Mouse (Mus musculus) kidney, embryonic 14.5 days (tissue): ENCODE data around the gene Lage3. TPM values are rescaled to one million over a fixed set of nuclear protein-coding genes. Genes with fewer than 3 reads are reported as not detected.

Experiments used
- ATAC-seq: fragments of 200-750 bp; cut with Nextera tagmentation; 2 replicates; pipeline ENCODE4 v1.8.0; 2017; ENCODE audit warnings: moderate number of reproducible peaks, mild to moderate bottlenecking, moderate TSS enrichment, moderate library complexity; ENCODE audit not compliant: low FRiP score, low TSS enrichment
- H3K27ac ChIP-seq: fragments of 300-500 bp; sonication (generic); 2 replicates; pipeline ENCODE4 v1.5.1; 2014; ENCODE audit warnings: low read depth, mild to moderate bottlenecking, low read length, moderate library complexity, mixed read lengths
- H3K27me3 ChIP-seq: fragments of 300-500 bp; sonication (generic); 2 replicates; pipeline ENCODE4 v1.6.1; 2014; ENCODE audit warnings: mild to moderate bottlenecking, low read length; ENCODE audit not compliant: control insufficient read depth, insufficient read depth
- H3K36me3 ChIP-seq: fragments of 300-500 bp; sonication (generic); 2 replicates; pipeline ENCODE4 v1.6.1; 2014; ENCODE audit warnings: low read length, mixed read lengths; ENCODE audit not compliant: control insufficient read depth, insufficient read depth
- H3K4me1 ChIP-seq: fragments of 300-500 bp; sonication (generic); 2 replicates; pipeline ENCODE4 v1.6.1; 2014; ENCODE audit warnings: low read length, mixed read lengths; ENCODE audit not compliant: control insufficient read depth, insufficient read depth
- H3K4me2 ChIP-seq: fragments of 300-500 bp; sonication (generic); replicated peaks from 2 replicates; pipeline ENCODE4 v1.6.1; 2014; ENCODE audit warnings: low read depth, mild to moderate bottlenecking, low read length
- H3K4me3 ChIP-seq: fragments of 300-500 bp; sonication (generic); 2 replicates; pipeline ENCODE4 v1.5.1; 2014; ENCODE audit warnings: mild to moderate bottlenecking, low read length
- H3K9ac ChIP-seq: fragments of 300-500 bp; sonication (generic); 2 replicates; pipeline ENCODE4 v1.6.1; 2014; ENCODE audit warnings: low read depth, mild to moderate bottlenecking, low read length, moderate library complexity
- H3K9me3 ChIP-seq: fragments of 300-500 bp; sonication (generic); 2 replicates; pipeline ENCODE4 v1.6.1; 2016; ENCODE audit warnings: low read length; ENCODE audit not compliant: control insufficient read depth
- WGBS: fragments of 180-500 bp; shearing (Covaris S2); extraction: QIAGEN DNeasy Blood & Tissue Kit; methylation state at CpG from one replicate; pipeline ENCODE4 v1.1.7; 2014; 5-methylcytosine and 5-hydroxymethylcytosine counted together
- polyA plus RNA-seq: library from polyadenylated mRNA; unstranded; fragments of >200 nt; fragmentation: Nextera tagmentation; extraction: Ambion mirVana; gene quantifications from 2 replicates; pipeline ENCODE4 v1.2.1, GENCODE M21; 2014

The Lage3 gene
- polyA plus RNA-seq = 128 and 153 TPM in 2 replicates

DNA sequence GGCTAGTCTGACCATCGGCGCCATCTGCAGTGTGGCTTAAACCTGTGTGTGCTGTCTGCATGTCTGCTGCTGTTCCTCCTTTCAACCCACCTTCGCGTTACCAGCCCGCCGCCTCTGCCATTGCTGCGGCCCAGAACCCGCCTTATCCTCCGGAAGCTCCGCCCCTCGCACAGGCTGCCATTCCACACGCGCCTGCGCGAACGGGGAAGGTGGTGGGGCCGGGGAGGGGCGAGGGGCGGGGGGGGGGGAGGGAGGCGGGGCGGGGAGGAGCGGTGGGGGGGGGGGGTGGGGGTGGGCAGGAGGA is at the start of gene Lage3:
TSS of gene Lage3 (minus strand) at position 152 of the 304 bp plus-strand sequence.
- H3K4me3 ChIP-seq = peak within 1 kb of the TSS; percentile 46
- ATAC-seq = peak; percentile 86
- H3K27ac ChIP-seq = no peak within 1 kb of the TSS
- WGBS = 24% methylated on average over 9 of the region's 22 CpGs
- no peaks in the 10 kb centered on the region for H3K36me3 ChIP-seq
- H3K9ac ChIP-seq = peak within 1 kb of the TSS; percentile 60
- H3K4me1 ChIP-seq = no peaks in the 10 kb centered on the region
- H3K4me2 ChIP-seq = peak within 1 kb of the TSS; percentile 60
- no peaks in the 10 kb centered on the region for H3K27me3 ChIP-seq
- H3K9me3 ChIP-seq = no peaks in the 10 kb centered on the region

- Histone ChIP-seq H3K4me3 (no peak overlapping the region), H3K9ac (no peak overlapping the region), H3K9me3 (no peaks in the 10 kb centered on the region), H3K4me1 (no peaks in the 10 kb centered on the region), H3K27me3 (no peaks in the 10 kb centered on the region), H3K36me3 (no peaks in the 10 kb centered on the region), H3K4me2 (no peak overlapping the region), H3K27ac (no peak overlapping the region)
- ATAC-seq = no peak
- WGBS = 81% methylated on average over 3 of the region's 3 CpGs
Observed at GRCm38 (mm10) chrX:74400136-74400535, 46.7 kb upstream of the Lage3 start.

DNA sequence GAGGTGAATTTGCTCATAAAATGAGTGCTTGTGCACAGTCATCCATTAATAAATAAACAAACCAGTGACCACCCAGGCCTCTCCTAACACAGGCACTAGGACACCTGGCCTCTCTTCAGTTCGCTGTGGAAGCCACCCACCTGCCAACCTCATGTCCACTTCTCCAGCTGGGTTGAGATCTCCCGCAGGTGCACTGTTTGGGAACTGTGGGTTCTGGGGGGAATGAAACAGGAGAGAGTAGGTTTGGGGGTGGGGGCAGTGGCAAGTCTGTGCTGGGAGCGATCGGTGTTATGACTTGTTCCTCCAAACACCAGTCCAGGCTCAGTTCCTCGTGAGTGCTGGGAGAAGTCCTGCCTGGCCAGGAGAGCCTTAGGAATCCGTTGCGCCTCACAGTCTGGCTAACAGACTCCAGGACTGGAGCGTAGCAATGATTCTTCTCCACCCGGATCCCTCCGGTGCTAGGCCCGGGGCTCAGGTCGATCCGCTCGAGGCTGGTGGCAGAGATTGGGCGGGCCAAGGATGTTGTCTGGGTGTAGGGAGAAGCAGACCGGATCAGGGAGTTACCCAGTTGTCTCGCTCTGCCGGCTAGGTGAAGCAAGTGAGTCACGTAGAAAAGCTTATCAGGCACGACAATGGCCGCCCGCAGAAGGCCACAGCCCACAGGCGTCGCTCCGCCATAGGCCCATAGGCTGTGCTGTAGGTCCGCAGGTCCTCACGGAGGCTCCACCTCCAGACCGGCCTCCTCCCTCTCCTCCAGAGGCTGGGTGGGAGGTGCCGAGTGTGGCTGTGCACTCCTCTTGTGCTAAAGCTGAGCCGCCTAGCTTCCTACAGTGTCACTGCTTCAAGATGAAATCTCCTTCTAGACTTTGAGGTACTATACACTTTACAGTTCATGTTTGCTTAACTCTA is 39.4 kb upstream of the Lage3 start, which contains the start of the genes Fam3a and Ikbkg:
TSS of gene Fam3a (minus strand) at position 738 of the 909 bp plus-strand sequence.
TSS of gene Ikbkg (plus strand) at position 756 of the 909 bp plus-strand sequence.
- peak; percentile 100 for ATAC-seq
- 29% methylated on average over 30 of the region's 30 CpGs for WGBS
- peak within 1 kb of the TSS; percentile 74 for H3K9ac ChIP-seq
- no peaks in the 10 kb centered on the region for H3K9me3 ChIP-seq
- H3K4me1 ChIP-seq = no peaks in the 10 kb centered on the region
- peak within 1 kb of the TSS; percentile 55 for H3K4me2 ChIP-seq
- peaks cover under 1% of the 10 kb centered on the region; the same call in 1 of the 2 replicates for H3K36me3 ChIP-seq
- H3K27ac ChIP-seq = peak within 1 kb of the TSS; percentile 80
- H3K4me3 ChIP-seq = peak within 1 kb of the TSS; percentile 51
- no peaks in the 10 kb centered on the region for H3K27me3 ChIP-seq

DNA sequence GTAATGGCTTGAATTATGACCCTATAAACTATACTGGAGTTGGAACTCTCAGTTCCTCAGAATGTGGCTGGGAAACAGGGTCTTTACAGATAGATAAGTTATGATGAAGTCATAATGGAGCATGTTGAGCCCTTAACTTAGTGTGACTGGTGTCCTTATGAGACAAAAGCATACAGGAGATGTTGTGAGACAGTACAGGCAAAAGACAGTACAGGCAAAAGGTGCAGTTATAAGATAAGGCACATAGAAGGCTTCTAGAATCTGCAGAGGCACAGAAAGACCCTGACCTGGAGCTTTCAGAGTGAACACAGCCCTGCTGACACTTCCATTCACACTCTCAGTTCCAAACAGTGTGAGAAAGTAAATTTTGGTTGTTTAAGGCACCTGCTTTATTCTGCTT is 34.7 kb upstream of the Lage3 start:
- Histone ChIP-seq H3K4me2 (no peak overlapping the region), H3K9ac (no peak overlapping the region), H3K27ac (no peak overlapping the region), H3K4me1 (no peaks in the 10 kb centered on the region), H3K9me3 (no peaks in the 10 kb centered on the region), H3K36me3 (peaks cover 15% of the 10 kb centered on the region; the same call in 1 of the 2 replicates), H3K27me3 (no peaks in the 10 kb centered on the region), H3K4me3 (no peak overlapping the region)
- no peak for ATAC-seq

GRCm38 (mm10) chrX:74384451-74384850 is 31.0 kb upstream of the Lage3 start:
- no peak for ATAC-seq
- Histone ChIP-seq H3K27me3 (no peaks in the 10 kb centered on the region), H3K4me2 (no peak overlapping the region), H3K9ac (no peak overlapping the region), H3K4me1 (no peaks in the 10 kb centered on the region), H3K4me3 (no peak overlapping the region), H3K27ac (no peak overlapping the region), H3K36me3 (peaks cover 15% of the 10 kb centered on the region; the same call in 1 of the 2 replicates), H3K9me3 (no peaks in the 10 kb centered on the region)
- WGBS = 95% methylated on average over 2 of the region's 2 CpGs

GRCm38 (mm10) chrX:74372888-74373549 is 19.6 kb upstream of the Lage3 start, which contains the start of the genes Ubl4a and Slc10a3:
Gene Ubl4a (minus strand): TSS chrX:74373218.
Gene Slc10a3 (minus strand): TSS chrX:74373349.
- 28% methylated on average over 32 of the region's 32 CpGs for WGBS
- ATAC-seq = peak; percentile 95

DNA sequence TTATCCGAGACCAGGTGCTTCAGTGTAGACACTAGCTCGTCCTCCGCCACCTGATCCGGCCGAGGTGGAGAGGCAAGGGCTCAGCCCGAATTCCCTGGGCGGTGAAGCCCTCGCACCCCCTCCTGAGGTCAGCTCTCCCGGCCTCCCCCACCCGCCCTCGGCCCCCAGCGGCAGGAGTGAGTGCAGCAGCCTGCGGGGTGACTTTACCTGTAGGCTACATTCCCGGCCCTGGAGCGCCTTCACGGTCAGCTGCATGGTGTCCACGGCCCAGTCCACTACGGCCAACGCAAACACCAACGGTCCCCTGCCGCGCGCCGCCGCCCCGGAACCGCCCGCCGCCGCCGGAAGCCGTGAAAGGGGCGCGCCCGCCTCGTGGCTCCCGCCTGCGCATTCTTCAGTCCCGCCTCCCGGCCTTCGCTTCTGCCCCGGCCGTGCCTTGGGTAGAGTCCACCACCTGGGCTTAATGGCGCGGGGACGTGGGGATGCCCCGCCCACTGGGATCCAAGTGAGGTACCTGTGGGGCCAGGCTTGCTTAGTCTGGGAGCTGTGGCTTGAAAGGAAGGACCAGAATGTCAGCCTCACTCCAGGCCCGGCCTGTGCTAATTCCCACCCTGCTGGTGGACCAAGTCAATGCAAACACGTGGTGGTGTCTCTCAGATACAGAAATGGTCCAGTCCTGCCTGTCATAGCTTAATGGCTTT is 14.9 kb upstream of the Lage3 start:
- ATAC-seq = peak; percentile 86
- H3K4me1 ChIP-seq = no peaks in the 10 kb centered on the region
- H3K9me3 ChIP-seq = no peaks in the 10 kb centered on the region
- peak overlapping the region; percentile 47 for H3K4me2 ChIP-seq
- peak overlapping the region; percentile 56 for H3K4me3 ChIP-seq
- H3K36me3 ChIP-seq = peaks cover 2% of the 10 kb centered on the region; the same call in 1 of the 2 replicates
- 35% methylated on average over 49 of the region's 49 CpGs for WGBS
- no peaks in the 10 kb centered on the region for H3K27me3 ChIP-seq
- H3K27ac ChIP-seq = peak overlapping the region; percentile 67
- peak overlapping the region; percentile 79 for H3K9ac ChIP-seq

More at GRCm38 (mm10) chrX:74372888-74373549, 19.6 kb upstream of the Lage3 start, which contains the start of the genes Ubl4a and Slc10a3:
- peaks cover 2% of the 10 kb centered on the region; the same call in 1 of the 2 replicates for H3K36me3 ChIP-seq
- H3K4me2 ChIP-seq = peak within 1 kb of the TSS; percentile 53
- H3K9ac ChIP-seq = peak within 1 kb of the TSS; percentile 57
- H3K4me1 ChIP-seq = no peaks in the 10 kb centered on the region
- no peaks in the 10 kb centered on the region for H3K9me3 ChIP-seq
- H3K27ac ChIP-seq = no peak within 1 kb of the TSS
- peak within 1 kb of the TSS; percentile 48 for H3K4me3 ChIP-seq
- H3K27me3 ChIP-seq = no peaks in the 10 kb centered on the region

- Histone ChIP-seq H3K4me1 (no peaks in the 10 kb centered on the region), H3K27ac (peak overlapping the region; percentile 67; the same call in 1 of the 2 replicates), H3K36me3 (peaks cover 2% of the 10 kb centered on the region; the same call in 1 of the 2 replicates), H3K27me3 (no peaks in the 10 kb centered on the region), H3K9me3 (no peaks in the 10 kb centered on the region), H3K4me3 (peak overlapping the region; percentile 56), H3K9ac (peak overlapping the region; percentile 79; the same call in 1 of the 2 replicates), H3K4me2 (peak overlapping the region; percentile 47)
- 66% methylated on average over 10 of the region's 10 CpGs for WGBS
- no peak for ATAC-seq
Observed at GRCm38 (mm10) chrX:74367512-74367911, 14.1 kb upstream of the Lage3 start.
